Mouse (Mus musculus) ES-E14 (cell line): ENCODE measurements around the gene Lemd2. TPM values are rescaled to one million over a fixed set of nuclear protein-coding genes. Genes with fewer than 3 reads are reported as not detected.

Experiments
- DNase-seq: peaks from one replicate; pipeline ENCODE4 v3.0.0-alpha.2; 2013; ENCODE audit warnings: low read depth, low spot score
- H3K27ac ChIP-seq: 2 replicates; pipeline ENCODE4 v1.5.1; 2012; ENCODE audit warnings: low read depth, mild to moderate bottlenecking, low read length, moderate library complexity, mixed read lengths; ENCODE audit not compliant: poor library complexity, insufficient read depth, severe bottlenecking
- H3K36me3 ChIP-seq: 2 replicates; pipeline ENCODE4 v1.6.1; 2012; ENCODE audit warnings: mild to moderate bottlenecking, low read length, moderate library complexity, mixed read lengths; ENCODE audit not compliant: control insufficient read depth, poor library complexity, insufficient read depth, severe bottlenecking
- H3K4me1 ChIP-seq, 2 experiments: fragments of 150-350 bp in 1 of 2; sonication (generic) in 1 of 2; 2 replicates each; pipeline ENCODE4 v1.6.1; 2012; ENCODE audit warnings: low read length in 2 of 2, mild to moderate bottlenecking in 1 of 2, mixed read lengths in 1 of 2; ENCODE audit not compliant: control insufficient read depth in 2 of 2, insufficient read depth in 2 of 2, poor library complexity in 1 of 2
- H3K4me3 ChIP-seq, 2 experiments: fragments of 150-350 bp in 1 of 2; sonication (generic) in 1 of 2; 2 replicates each; pipeline ENCODE4 v1.5.1; 2012; ENCODE audit warnings: low read length in 2 of 2, low read depth in 1 of 2, mild to moderate bottlenecking in 1 of 2, mixed read lengths in 1 of 2; ENCODE audit not compliant: insufficient read depth in 1 of 2, poor library complexity in 1 of 2, severe bottlenecking in 1 of 2
- H3K9ac ChIP-seq: 2 replicates; pipeline ENCODE4 v1.6.1; 2012; ENCODE audit warnings: low read depth, mild to moderate bottlenecking, low read length, mixed read lengths; ENCODE audit not compliant: poor library complexity, insufficient read depth, severe bottlenecking
- H3K9me3 ChIP-seq: fragments of 150-350 bp; sonication (generic); 2 replicates; pipeline ENCODE4 v1.6.1; 2012; ENCODE audit warnings: low read depth, mild to moderate bottlenecking, low read length; ENCODE audit not compliant: control insufficient read depth, insufficient read depth
- CHD2 ChIP-seq: IDR thresholded peaks from 2 replicates; pipeline ENCODE4 v1.6.1; 2014; ENCODE audit warnings: mild to moderate bottlenecking, low read depth, low read length, inconsistent platforms
- HCFC1 ChIP-seq: IDR thresholded peaks from 2 replicates; pipeline ENCODE4 v1.6.1; 2012; ENCODE audit warnings: low read length, inconsistent platforms, borderline replicate concordance; ENCODE audit not compliant: insufficient read depth
- MAFK ChIP-seq: IDR thresholded peaks from 2 replicates; pipeline ENCODE4 v1.6.1; 2014; ENCODE audit warnings: mild to moderate bottlenecking, low read depth, low read length, inconsistent platforms; ENCODE audit not compliant: insufficient read depth
- ZC3H11A ChIP-seq: IDR thresholded peaks from 2 replicates; pipeline ENCODE4 v1.6.1; 2012; ENCODE audit warnings: low read depth, mild to moderate bottlenecking, inconsistent platforms, low read length, borderline replicate concordance
- ZNF384 ChIP-seq: IDR thresholded peaks from 2 replicates; pipeline ENCODE4 v1.6.1; 2012; ENCODE audit warnings: low read depth, low read length, inconsistent platforms
- in situ Hi-C, 2 experiments: fragments of 600-800 bp; cut with MboI; formaldehyde crosslinking; loops; one replicate each; pipeline ENCODE4 v1.15.1; 2025; ENCODE audit warnings: low sequenced_read_pairs in 2 of 2, inconsistent platforms in 1 of 2; ENCODE audit not compliant: unreplicated experiment in 2 of 2
- total RNA-seq: library from RNA; depleted of rRNA; stranded (reverse); fragments of 300-350 nt; gene quantifications from 2 replicates; pipeline ENCODE4 v1.2.3, GENCODE M21; 2012

Gene Lemd2
- total RNA-seq, 1 experiment, result 51.8 TPM

DNA sequence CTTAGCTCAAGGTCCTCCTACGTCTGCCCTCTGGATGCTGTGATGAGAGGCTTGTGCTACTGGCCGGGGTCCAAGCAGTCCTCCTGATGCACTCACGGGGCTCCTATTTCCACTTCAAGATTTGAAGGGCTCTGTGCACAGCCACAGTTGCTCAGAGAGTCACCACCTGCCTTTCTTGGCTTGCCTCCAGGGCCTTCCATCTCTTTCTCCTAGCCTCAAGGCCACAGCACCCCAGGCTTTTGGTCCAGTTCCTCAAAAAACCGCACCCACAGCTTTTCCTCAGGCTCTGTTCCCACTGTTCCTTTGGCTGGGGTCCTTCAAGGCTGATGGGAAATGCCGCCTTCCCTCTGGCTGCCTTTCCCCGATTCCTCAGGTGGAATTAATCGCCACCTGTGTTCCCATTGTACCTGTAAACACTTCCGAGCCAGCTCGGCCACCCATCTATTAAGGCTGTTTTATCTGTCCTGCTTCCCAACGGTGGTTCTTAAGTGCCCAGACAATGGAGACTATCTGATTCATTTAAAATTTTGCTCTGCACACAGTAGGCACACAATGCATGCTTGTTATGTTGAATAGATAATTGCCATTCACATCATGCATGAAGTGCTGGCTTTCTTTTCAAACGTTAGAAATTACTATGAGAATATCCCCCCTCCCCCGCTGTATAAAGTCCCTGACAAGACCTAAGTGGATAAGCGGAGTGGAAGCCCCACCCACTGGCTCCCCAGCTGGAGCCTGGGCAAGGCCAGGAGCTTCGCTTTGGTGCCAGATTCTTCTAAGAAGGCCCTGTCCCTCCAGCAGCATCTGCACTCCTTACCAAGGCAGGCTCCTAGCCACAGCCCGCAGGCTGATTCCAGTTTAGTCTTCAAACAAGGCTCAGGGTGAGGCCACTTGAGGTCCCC lies 36.5 kb upstream of the Lemd2 start:
- Histone ChIP-seq H3K4me3 (no peak overlapping the region), H3K27ac (peak overlapping the region; percentile 22; the same call in 1 of the 2 replicates), H3K4me1 (peaks cover 0 to 3% of the 10 kb centered on the region in 2 experiments; a peak in 2 of 4 replicates), H3K36me3 (no peaks in the 10 kb centered on the region), H3K9ac (no peak overlapping the region), H3K9me3 (peaks cover 5% of the 10 kb centered on the region; the same call in 1 of the 2 replicates)
- no peak for TF ChIP-seq MAFK
- TF ChIP-seq CHD2, result no peak
- no peak for TF ChIP-seq HCFC1
- TF ChIP-seq ZC3H11A, result no peak
- no peak for TF ChIP-seq ZNF384
- DNase-seq, result peak; percentile 33
- in situ Hi-C loops, result no loop called here

GRCm38 (mm10) chr17:27239941-27240340 lies 35.7 kb upstream of the Lemd2 start:
- Histone ChIP-seq H3K27ac (no peak overlapping the region; the same call in 1 of the 2 replicates), H3K4me1 (peaks cover 0 to 3% of the 10 kb centered on the region in 2 experiments; a peak in 2 of 4 replicates), H3K9me3 (peaks cover 5% of the 10 kb centered on the region; the same call in 1 of the 2 replicates), H3K9ac (no peak overlapping the region), H3K4me3 (no peak overlapping the region), H3K36me3 (no peaks in the 10 kb centered on the region)
- DNase-seq, result no peak
- TF ChIP-seq HCFC1 (no peak), MAFK (no peak), ZC3H11A (no peak), CHD2 (no peak), ZNF384 (no peak)
- in situ Hi-C loops, result loop anchor here (5.0 kb wide), 1 partner anchor 177 kb away; no protein-coding TSS in a partner anchor

DNA sequence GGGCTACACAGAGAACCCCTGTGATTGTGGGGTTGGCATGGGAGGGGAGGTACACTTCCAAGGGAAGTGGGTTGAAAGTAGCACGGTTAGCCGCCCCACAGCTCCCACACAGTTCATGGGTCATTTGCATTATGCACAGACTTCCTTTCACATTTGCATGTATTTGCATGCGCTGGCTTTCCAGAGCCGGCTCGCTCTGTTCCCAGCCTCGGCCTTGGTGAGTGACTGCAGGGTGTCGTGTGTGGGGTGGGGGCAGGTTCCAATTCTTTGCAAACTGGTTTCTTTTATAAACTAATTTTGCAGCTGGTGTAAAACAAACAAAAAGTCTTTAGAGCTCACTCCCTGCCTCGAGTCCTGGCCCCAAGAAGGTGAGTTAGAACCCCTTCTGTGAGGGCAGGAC lies 34.4 kb upstream of the Lemd2 start:
- Histone ChIP-seq H3K4me3 (no peak overlapping the region), H3K36me3 (no peaks in the 10 kb centered on the region), H3K27ac (no peak overlapping the region; the same call in 1 of the 2 replicates), H3K4me1 (peaks cover 0 to 3% of the 10 kb centered on the region in 2 experiments; a peak in 2 of 4 replicates), H3K9me3 (peaks cover 3% of the 10 kb centered on the region; the same call in 1 of the 2 replicates), H3K9ac (no peak overlapping the region)
- TF ChIP-seq HCFC1 (no peak), ZC3H11A (no peak), CHD2 (no peak), ZNF384 (no peak), MAFK (no peak)
- peak; percentile 24 for DNase-seq
- in situ Hi-C loops, result loop anchor here (5.0 kb wide), 1 partner anchor 179 kb away; no protein-coding TSS in a partner anchor

- TF ChIP-seq ZC3H11A, result no peak
- TF ChIP-seq MAFK, result no peak
- TF ChIP-seq ZNF384, result no peak
- no peak for TF ChIP-seq CHD2
- no peak for TF ChIP-seq HCFC1
- H3K36me3 ChIP-seq, result no peaks in the 10 kb centered on the region
- H3K9ac ChIP-seq, result no peak overlapping the region
- DNase-seq, result no peak
- H3K4me1 ChIP-seq, result peaks cover 0 to 3% of the 10 kb centered on the region in 2 experiments; a peak in 2 of 4 replicates
- H3K27ac ChIP-seq, result no peak overlapping the region
- 0 out of 2 replicates have a peak, but pooled peaks cover 3% of the 10 kb centered on the region for H3K9me3 ChIP-seq
- in situ Hi-C loops, result loop anchor here (5.0 kb wide), 1 partner anchor 180 kb away; no protein-coding TSS in a partner anchor
- H3K4me3 ChIP-seq, result no peak overlapping the region
These were observed 33.5 kb upstream of the Lemd2 start for GRCm38 (mm10) chr17:27237731-27238130.
